Mouse (Mus musculus) lung, postnatal 0 days (tissue): ENCODE measurements at regions not wholly inside any gene's neighbourhood (a gene's known extent, or its start where the extent isn't known, plus 50 kb on each side); places are given as distances from the start of the nearest gene placed in this dataset.

ENCODE experiments used
- CTCF ChIP-seq: IDR thresholded peaks from 2 replicates; pipeline ENCODE4 v1.5.1; 2016; ENCODE audit warnings: antibody characterized with exemption, mild to moderate bottlenecking
- EP300 ChIP-seq: IDR thresholded peaks from 2 replicates; pipeline ENCODE4 v1.6.1; 2016; ENCODE audit warnings: antibody characterized with exemption, mild to moderate bottlenecking, control low read depth

DNA sequence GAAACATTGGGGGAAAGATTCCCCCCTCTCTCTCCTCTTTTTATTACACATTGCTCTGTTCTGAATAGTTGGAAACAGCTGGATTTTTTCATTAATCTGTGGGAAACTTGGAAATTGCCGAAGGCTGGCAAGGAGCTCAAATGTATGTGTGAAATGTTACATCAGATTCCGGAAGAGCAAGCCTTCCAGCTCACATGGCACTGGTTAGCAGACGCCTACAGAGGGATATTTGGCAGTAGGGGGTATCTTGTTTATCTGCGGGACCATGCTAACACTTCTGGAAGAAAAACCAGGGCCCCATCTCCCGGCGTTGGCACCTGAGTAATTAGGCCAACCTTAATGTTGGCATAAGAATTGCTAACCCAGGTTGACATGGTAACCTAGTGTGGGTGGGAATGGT lies 183.0 kb downstream of the Enc1 start:
- TF ChIP-seq EP300, result no peak
- TF ChIP-seq CTCF, result no peak
